Mouse (Mus musculus) erythroblast, embryonic 14.5 days (primary cell): ENCODE measurements around the gene Ap1m2.

ENCODE experiments used
- GATA1 ChIP-seq: IDR thresholded peaks from 2 replicates; pipeline ENCODE4 v1.6.1; 2012; ENCODE audit warnings: low read length, inconsistent platforms, mixed read lengths
- TAL1 ChIP-seq: IDR thresholded peaks from 3 replicates; pipeline ENCODE4 v1.6.1; 2012; ENCODE audit warnings: low read length, inconsistent platforms, mixed read lengths

GRCm38 (mm10) chr9:21245113-21245487 is 67.0 kb downstream of the Ap1m2 start:
- TF ChIP-seq TAL1: no peak
- TF ChIP-seq GATA1: no peak
